Mouse (Mus musculus) neural tube, postnatal 0 days (tissue): ENCODE measurements around the gene Olfr147. TPM values are rescaled to one million over a fixed set of nuclear protein-coding genes. Genes with fewer than 3 reads are reported as not detected.

ENCODE experiments used
- polyA plus RNA-seq: library from polyadenylated mRNA; unstranded; fragments of >200 nt; fragmentation: Nextera tagmentation; extraction: Ambion mirVana; gene quantifications from 2 replicates; pipeline ENCODE4 v1.2.1, GENCODE M21; 2015

The Olfr147 gene
- not detected in 2 replicates for polyA plus RNA-seq

GRCm38 (mm10) chr9:38401398-38401797 is at the start of gene Olfr147:
Gene Olfr147 (plus strand): TSS chr9:38401698.

GRCm38 (mm10) chr9:38366596-38366995 is 34.9 kb upstream of the Olfr147 start, which contains the start of gene Olfr250:
Gene Olfr250 (plus strand): TSS chr9:38366896.

GRCm38 (mm10) chr9:38376786-38377185 is 24.7 kb upstream of the Olfr147 start, which contains the start of gene Olfr251:
Gene Olfr251 (plus strand): TSS chr9:38377086.

GRCm38 (mm10) chr9:38429155-38429554 is 27.7 kb downstream of the Olfr147 start, which contains the start of gene Olfr901:
Gene Olfr901 (plus strand): TSS chr9:38429455.

GRCm38 (mm10) chr9:38447352-38447751 is 45.9 kb downstream of the Olfr147 start, which contains the start of gene Olfr902:
Gene Olfr902 (plus strand): TSS chr9:38447652.

Other genes starting within 250 kb of the Olfr147 start
- not detected in 2 replicates for gene Olfr891, start 220.9 kb upstream of the Olfr147 start, polyA plus RNA-seq
- gene Olfr893, start 193.3 kb upstream of the Olfr147 start, polyA plus RNA-seq: not detected in 2 replicates
- gene Olfr894, start 183.6 kb upstream of the Olfr147 start, polyA plus RNA-seq: not detected in 2 replicates
- gene Olfr143, start 148.9 kb upstream of the Olfr147 start, polyA plus RNA-seq: not detected in 2 replicates
- not detected in 2 replicates for gene Olfr895, start 133.8 kb upstream of the Olfr147 start, polyA plus RNA-seq
- gene Olfr896-ps1, start 110.6 kb upstream of the Olfr147 start, polyA plus RNA-seq: not detected in 2 replicates
- gene Olfr25, start 72.6 kb upstream of the Olfr147 start, polyA plus RNA-seq: not detected in 2 replicates
- gene Olfr898, start 53.3 kb upstream of the Olfr147 start, polyA plus RNA-seq: not detected in 2 replicates
- gene Olfr250, start 34.8 kb upstream of the Olfr147 start, polyA plus RNA-seq: not detected in 2 replicates
- gene Olfr251, start 24.6 kb upstream of the Olfr147 start, polyA plus RNA-seq: not detected in 2 replicates
- gene Olfr901, start 27.8 kb downstream of the Olfr147 start, polyA plus RNA-seq: not detected in 2 replicates
- not detected in 2 replicates for gene Olfr902, start 46.0 kb downstream of the Olfr147 start, polyA plus RNA-seq
- not detected in 2 replicates for gene Olfr904, start 61.4 kb downstream of the Olfr147 start, polyA plus RNA-seq
- not detected in 2 replicates for gene Olfr905, start 69.4 kb downstream of the Olfr147 start, polyA plus RNA-seq
- gene Olfr906, start 85.4 kb downstream of the Olfr147 start, polyA plus RNA-seq: not detected in 2 replicates
- gene Olfr907, start 94.1 kb downstream of the Olfr147 start, polyA plus RNA-seq: not detected in 2 replicates
- not detected in 2 replicates for gene Olfr911-ps1, start 119.9 kb downstream of the Olfr147 start, polyA plus RNA-seq
- not detected in 2 replicates for gene Olfr910, start 136.2 kb downstream of the Olfr147 start, polyA plus RNA-seq
- gene Olfr912, start 178.5 kb downstream of the Olfr147 start, polyA plus RNA-seq: not detected in 2 replicates
- gene Olfr913, start 191.1 kb downstream of the Olfr147 start, polyA plus RNA-seq: not detected in 2 replicates
- not detected in 2 replicates for gene Olfr914, start 203.4 kb downstream of the Olfr147 start, polyA plus RNA-seq